Mouse (Mus musculus) kidney, postnatal 4 days (tissue): ENCODE data around the gene Ier5.

Experiments used
- DNase-seq, 2 experiments: peaks; one replicate each; pipeline ENCODE4 v3.0.0; 2021; ENCODE audit warnings: mixed read lengths in 2 of 2

Ier5 gene

DNA sequence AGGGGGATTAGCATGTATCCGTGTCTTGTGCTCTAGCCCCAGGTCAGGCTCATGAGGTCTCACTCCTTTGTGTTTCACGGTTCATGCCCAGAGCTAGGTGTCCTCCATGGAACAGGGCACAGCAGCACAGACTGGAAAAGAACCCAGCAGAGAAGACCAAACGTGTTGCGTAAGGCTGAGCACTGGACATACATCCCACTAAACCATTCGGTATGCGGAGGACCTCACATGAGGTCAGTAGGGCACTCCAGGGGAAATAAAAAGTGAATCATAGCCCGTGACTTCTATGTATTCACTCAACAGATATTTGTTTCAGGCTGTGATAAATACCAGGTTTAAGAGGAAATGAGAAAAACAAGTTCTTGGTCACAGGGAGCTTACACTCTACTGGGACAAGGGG, 23.6 kb downstream of the Ier5 start:
- no peak for DNase-seq

DNA sequence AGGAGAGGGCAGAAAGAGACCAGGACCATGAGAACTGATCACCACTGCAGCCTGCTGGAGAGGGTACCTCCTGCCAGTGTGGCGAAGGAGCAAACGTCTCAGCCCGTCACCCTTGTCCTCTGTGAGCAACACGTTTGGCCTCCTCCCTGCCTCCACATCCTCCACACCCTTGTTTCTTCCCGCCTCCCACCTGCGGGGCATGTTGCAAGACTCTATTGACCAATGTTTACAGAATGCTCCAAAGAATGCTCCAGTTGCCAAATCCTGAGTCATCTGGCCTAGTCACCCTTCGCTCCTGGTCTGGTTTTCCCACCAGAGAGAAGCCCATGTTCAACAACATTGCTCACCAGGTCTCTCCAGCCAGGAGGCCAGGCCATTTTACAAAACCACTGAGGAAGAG, 24.6 kb downstream of the Ier5 start:
- no peak for DNase-seq

DNA sequence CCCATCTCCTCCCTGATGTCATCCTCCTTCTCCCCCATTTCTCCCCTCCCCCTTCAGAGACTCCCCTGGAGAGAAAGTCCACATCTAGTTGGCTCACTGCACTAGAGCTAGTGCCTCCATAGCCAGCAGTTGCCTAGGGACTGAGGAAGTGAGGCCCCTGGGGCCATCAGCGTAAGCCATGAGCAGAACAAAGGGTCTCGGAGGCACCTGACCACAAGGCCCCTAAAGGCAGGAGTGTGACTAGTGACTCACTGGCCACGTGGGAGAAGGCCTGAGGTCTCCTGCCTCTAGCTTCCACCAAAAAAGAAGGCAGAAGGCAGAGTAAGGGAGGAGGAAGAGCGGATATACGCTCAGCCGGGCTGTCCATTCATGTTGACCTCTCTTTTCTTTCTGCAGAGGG, 25.5 kb downstream of the Ier5 start:
- no peak for DNase-seq

DNA sequence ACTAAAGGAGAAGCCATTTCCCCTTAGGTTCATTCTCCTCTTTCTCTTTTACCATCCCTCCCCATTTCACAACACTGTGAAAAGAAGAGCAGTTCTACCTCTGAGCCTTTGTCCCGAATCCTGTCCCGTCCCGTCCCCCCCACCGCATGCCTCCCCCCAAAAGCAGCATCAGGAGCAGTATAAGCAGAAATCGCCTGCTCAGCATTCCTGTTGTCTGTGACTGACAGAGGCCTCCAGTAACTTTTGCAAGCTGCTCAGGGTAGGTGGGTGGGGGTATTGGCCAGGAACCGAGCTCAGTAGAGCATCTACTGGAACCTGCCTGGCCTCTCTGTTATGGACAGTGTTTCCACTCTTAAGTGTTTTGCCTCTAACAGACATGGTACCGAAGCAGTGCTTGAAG, 26.3 kb downstream of the Ier5 start:
- DNase-seq, result no peak

DNA sequence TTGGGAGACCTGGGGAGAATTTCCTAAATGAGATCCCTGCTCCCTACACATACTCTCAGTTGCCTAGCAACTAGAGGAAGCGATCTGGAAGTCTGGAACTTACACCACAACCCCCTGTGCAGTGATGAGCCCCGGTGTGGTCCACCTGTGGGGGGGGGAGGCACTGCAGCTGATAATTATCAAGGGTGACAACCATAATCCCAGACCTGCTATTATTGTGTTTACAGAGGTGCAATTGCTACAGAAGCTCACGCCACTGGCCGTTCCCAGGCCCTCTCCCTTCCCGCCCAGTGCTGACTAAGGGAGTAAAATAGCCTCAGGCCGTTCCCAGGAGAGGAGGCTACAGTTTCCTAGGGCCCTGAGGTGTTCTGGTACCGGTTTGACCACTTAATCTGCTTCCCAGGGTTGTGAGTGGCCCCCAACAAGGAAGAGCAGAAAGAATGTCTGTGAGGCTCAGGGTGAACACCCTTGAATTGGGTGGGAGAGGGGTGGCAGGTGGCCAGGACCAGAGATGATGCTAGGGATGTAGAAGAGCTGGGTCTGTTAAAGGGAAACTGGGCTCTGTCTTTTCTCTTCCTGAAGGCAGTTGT, 28.1 kb downstream of the Ier5 start:
- DNase-seq, result no peak

- no peak for DNase-seq
Observed at GRCm38 (mm10) chr1:155070561-155071286, 28.7 kb downstream of the Ier5 start.

DNA sequence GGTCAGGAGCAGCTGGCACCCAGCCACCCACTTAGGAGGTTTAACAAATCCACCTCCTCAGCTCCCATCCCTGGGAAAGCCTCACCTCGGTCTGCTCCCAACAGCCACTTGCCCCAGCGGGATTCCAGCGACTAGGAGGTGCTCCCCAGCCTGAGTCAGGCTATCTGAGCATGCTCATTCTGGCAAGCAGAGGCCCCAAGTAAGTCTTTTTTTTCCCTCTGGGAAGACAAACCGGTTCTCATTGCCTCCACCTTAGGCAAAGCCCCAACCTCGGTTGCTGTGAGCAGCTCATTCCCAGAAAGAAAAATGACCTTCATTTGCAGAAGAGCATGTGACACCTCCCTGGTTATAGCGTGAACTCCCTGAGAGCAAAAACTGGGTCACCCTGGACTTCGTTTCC, 29.7 kb downstream of the Ier5 start:
- DNase-seq, result no peak

DNA sequence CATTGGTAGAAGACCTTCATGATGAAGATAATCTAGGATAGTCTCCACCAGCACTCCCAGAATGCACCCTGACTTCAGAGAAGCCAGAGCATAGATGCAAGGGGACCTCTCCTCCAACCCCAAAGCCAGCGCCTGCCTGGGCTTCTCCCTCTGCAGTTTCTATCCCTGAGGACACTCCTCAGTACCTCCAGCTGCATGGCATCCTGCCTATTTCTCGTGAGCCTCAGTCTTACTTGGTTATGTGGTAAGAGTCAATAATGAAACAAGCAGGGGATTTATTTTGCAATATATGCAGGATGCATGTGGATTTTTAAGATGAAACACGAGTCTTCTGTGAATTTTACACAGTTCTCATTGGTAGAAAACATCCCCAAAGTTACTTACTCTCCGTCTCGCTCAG, 33.2 kb downstream of the Ier5 start:
- no peak for DNase-seq

- DNase-seq, result no peak
Observed at GRCm38 (mm10) chr1:155065068-155065701, 34.3 kb downstream of the Ier5 start.

GRCm38 (mm10) chr1:155064649-155065048, 34.8 kb downstream of the Ier5 start:
- DNase-seq, result no peak

GRCm38 (mm10) chr1:155064111-155064510, 35.3 kb downstream of the Ier5 start:
- peak; percentile 42 to 63 for DNase-seq

GRCm38 (mm10) chr1:155062963-155063362, 36.5 kb downstream of the Ier5 start:
- no peak for DNase-seq

- no peak for DNase-seq
Observed at GRCm38 (mm10) chr1:155062057-155062456, 37.4 kb downstream of the Ier5 start.

GRCm38 (mm10) chr1:155060832-155061801, 38.3 kb downstream of the Ier5 start:
- DNase-seq, result no peak

- DNase-seq, result peak in 1 of 2 experiments; percentile 14
Observed at GRCm38 (mm10) chr1:155060261-155060660, 39.2 kb downstream of the Ier5 start.

GRCm38 (mm10) chr1:155059505-155059904, 39.9 kb downstream of the Ier5 start:
- DNase-seq, result peak; percentile 55 to 68

GRCm38 (mm10) chr1:155058099-155059012, 41.1 kb downstream of the Ier5 start:
- no peak for DNase-seq

GRCm38 (mm10) chr1:155056166-155056565, 43.3 kb downstream of the Ier5 start:
- DNase-seq, result peak in 1 of 2 experiments; percentile 42

- DNase-seq, result no peak
Observed at GRCm38 (mm10) chr1:155055041-155055440, 44.4 kb downstream of the Ier5 start.

DNA sequence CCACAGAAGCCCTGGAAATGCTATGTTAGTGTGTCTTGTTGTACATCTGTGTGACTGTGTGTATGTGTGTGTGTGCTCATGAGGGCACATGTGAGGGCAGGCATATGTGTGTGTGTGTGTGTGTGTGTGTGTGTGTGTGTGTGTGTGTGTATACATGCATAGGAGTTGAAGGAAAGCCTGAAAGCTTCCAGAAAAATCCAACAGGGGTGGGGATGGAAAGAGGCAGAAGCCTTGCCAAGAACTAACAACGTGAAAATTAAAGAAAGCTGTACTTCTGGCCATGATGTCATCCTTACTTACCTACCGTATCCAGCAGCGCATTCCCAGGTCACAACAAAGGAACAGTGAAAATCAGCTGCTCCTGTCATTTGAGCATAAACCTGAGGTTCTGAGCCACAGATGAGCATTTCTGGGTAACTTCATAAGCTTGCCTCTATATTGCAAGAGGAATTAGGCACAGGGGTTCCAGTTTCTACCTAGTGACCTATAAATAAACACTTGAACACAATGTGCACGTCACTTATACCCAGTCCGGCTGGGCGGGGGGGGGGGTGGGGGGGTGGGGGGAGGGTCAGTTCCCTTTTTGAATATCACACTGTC, 45.0 kb downstream of the Ier5 start:
- no peak for DNase-seq

DNA sequence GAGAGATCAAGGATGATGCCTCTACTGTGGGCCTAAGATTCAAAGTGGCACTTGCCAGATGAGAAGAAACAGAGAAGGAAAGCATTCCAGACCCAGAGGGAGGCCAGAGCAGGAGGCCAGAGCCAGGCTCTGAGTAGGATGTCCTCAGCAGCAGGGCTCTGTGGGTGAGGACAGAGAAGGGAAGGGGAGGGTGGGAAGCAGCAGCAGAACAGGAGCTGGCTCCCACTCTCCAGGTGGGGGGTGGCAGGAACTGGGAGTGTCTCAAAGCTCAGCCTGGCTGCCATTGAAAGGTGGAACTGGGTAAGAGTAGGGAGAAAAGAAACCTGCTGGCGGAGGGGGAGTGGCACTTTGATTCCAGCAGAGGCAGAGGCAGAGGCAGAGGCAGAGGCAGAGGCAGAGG, 46.1 kb downstream of the Ier5 start:
- DNase-seq, result no peak
